Mouse (Mus musculus): ENCODE results near the gene Hoxc6.

Hoxc6 gene

DNA sequence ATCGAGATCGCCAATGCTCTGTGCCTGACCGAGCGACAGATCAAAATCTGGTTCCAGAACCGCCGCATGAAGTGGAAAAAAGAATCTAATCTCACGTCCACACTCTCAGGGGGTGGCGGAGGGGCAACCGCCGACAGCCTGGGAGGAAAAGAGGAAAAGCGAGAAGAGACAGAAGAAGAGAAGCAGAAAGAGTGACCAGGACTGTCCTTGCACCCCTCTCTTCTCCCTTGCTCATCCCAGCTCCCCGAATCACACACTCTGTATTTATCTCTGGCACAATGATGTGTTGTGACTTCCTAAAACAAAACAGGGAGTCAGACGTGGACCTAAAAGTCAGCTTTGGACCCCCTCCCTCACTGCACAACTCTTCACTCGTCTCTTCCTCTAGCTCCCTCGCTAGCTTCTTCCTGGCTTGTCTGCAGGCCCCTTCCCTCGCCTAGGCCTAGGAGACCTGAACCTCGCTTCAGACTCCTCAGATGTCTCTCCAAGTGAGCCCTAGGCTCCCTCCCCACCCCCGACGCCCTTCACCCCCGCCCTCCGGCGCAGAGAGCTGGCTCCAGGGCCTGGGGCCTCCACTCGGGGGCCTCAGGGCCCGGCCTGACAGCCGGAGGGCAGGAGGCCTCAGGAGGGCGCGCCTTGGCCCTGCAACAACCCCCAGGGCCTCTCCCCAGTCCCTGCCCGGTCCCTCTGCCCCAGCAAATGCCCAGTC lies 12.9 kb downstream of the Hoxc6 start:
- in situ Hi-C loops (cut with MboI, MseI), result no loop called here

DNA sequence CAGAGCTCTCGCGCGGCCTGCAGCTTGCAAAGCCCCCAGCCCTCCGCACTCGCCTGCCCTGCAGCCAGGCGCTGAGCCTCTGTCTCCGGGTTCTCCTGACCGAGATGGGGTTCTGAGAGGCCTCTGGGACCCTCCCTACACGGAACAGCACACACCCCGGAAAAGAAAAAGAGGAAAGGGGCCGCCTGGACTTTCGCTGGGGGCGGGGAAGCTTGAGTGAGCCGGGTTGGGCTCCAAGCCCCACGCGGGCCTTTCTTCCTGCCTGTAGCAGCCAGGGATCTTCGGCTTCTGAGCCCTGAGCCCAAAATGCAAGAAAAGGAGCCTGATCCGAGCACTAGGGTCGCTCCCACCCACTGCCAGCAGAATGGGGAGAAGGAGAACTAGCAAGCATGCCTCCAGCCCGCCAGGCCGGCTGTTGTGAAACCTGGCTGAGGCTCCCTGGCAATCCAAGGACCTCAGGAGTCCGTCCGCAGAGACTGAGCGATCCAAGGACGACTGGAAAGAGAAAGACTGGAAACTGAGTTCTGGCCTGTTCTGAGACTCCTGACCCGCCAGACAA lies 13.9 kb downstream of the Hoxc6 start:
- in situ Hi-C loops (cut with MboI, MseI), result no loop called here

DNA sequence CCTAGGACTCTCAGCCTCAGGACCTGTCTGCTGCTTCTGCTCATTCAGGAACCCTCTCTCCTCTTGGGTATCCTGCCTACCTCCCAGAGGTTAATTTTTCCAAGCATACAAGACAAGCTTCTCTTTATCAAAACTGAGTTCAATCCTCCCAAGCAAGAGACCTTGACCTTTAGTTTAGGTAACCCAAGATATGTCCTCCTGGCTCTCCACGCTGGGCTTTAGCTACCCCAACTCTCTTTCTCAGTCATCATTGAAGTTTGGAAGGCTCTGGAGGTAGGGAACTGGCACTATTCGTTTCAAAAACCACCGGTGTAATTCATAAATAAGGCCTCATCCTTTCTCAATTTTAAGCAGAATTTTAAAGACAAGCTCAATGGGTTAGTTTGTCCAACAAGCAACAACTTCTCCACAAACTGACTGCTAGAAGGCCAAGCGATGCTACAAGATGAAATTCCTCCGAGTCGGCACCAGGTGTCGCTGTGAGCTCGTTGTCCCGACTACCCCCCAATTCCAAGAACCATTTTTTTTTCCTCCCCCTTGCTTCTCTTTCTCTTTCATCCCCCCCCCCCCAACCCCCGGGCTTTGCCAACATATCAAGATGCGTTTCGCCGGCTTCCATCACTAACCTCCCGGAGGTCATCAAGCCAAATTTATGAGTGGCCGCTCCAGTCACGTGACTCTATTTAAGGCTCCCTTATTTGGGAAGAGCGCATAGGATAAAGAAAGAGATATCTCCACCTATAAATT lies 15.4 kb downstream of the Hoxc6 start:
- in situ Hi-C loops (cut with MboI, MseI), result no loop called here

DNA sequence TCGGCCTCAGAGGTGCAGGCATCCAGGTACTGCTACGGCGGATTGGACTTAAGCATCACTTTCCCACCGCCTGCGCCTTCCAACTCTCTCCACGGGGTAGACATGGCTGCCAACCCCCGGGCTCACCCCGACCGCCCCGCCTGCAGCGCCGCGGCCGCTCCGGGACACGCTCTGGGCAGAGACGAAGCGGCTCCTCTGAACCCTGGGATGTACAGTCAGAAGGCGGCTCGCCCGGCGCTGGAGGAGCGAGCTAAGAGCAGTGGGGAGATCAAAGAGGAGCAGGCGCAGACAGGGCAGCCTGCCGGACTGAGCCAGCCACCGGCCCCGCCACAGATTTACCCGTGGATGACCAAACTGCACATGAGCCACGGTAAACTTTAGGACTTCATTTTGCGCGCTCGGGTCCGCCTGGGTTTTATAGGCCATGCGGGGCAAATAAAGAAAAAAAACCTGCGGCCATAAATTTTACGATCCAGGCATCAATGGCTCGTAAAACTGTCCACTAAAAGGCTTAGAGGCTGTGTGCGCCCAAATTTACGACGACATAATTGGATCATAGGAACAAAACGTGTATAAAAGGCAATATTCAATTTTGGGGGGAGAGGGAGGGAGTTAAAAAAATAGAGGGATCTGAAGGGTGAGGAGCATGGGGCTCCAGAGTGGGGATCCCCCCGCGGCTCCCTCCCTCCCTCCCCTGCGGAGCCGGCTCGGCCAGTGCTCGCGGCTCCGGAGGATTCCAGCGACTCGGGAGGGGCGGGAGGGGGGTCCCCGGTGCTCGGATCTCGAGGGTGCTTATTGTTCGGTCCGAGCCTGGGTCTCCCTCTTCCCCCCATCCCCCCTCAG lies 16.3 kb downstream of the Hoxc6 start:
- in situ Hi-C loops (cut with MboI, MseI), result no loop called here

DNA sequence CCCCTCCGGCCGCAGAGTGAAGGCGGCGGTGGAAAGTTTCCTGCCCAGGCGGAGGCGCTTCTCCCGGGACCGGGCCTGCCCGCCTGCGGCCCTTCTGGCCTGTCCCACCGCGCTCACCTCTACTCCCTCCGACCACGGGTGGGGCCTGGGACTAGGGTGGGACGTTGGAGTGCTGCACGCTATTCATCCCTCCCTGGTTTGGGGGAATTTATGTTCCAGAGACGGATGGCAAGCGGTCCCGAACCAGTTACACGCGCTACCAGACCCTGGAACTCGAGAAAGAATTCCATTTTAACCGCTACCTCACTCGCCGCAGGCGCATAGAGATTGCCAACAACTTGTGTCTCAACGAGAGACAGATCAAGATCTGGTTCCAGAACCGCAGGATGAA lies 16.9 kb downstream of the Hoxc6 start:
- in situ Hi-C loops (cut with MboI, MseI), result no loop called here

DNA sequence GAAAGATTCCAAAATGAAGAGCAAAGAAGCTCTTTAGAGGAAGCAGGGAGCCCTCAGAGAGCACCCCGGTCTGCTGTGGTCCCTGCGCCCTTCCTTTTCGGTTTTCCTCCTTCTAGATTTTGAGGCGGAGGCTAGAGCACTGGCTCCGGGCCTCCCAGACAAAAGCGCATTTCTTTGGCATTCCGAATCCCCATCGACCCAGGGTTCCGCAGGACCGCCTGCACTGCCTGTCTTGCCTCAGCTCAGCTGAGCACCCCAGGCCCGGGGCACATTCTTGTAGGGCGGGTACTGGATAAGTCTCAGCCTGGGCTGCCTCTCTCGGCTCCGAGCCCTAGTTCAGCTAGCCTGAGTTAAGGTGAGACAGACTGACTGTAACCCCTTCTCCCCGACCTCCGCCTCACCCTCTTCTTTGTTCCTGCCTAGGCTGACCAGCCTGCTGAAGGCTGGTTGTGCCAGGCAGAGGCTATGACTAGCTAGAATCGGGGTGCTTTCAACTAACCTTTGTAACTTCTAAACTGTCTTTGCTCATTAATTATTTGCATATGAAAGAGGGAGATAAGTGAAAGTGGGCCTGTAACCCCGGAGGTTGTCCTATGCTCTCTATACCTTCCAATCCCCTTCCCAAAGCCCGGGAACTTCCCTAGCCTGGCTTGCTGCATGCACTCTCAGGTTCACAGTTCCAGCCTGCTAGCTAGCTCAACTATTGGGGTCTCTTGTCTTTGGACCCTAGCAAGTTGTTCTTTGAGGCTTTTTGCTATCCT lies 17.5 kb downstream of the Hoxc6 start:
- in situ Hi-C loops (cut with MboI, MseI), result no loop called here

DNA sequence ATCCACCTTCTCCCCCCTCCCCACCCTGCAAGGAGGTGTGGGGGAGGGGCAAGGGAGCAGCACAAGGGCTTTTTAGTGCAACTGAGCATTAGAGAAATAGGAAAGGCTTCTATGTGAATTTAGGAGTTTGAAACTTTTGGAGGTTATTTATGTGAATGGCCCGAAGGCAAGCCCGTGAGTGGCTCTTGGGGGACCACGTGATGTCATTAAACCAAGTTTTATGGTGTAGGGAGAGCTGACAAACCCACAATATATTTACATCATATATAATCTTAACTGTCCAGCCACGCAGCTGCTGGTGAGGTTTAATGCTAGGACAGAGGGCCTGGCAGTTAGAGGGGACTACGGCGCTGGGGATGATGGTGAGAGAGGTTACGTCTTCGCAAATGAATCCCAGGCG lies 20.6 kb downstream of the Hoxc6 start, which contains the start of gene Hoxc4:
Gene Hoxc4, plus strand, starts transcription at position 299 of the 400 bp plus-strand sequence.
- in situ Hi-C loops (cut with MboI, MseI), result no loop called here

DNA sequence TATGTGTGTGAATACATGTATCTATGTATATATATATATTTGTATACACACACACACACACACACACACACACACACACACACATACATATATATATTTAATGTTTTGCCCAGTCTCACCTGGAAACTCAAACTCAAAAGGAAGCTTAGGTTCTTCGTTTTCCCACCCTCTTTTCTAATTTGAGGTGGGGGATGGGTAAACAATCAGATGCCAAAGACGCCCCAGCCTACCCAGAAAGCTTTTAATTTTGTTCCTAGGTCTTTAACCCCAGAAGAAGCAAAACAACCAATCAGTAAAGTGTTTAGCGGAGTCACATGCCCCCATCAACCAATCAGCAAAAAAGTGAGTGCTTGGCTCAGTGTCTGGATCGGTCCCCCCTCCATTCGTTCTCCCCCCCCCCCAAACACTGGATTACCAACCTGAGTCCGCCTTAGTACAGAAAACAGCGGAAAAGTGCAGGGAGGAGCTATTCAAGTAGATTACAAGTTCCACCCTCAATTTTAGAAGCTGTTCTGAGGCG lies 22.9 kb downstream of the Hoxc6 start:
- in situ Hi-C loops (cut with MboI, MseI), result no loop called here

DNA sequence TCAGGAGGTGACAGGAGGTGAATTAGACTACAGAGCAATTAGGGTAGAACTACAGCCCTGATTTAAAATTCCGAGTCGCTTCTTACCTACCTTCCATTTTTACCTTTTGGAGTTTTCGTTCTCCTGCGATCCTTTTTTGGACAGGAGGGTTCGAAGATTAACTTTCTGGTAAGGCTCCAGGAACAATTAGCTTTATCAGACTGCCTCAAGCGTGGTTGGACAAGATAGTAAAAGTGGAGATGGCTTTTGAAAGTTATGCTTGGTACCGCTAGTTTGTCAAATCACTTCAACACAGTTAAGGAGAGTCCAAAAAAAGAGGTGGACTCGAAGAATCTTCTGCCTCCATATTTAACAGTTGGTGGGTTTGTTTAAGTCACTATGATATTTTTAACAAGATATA lies 23.5 kb downstream of the Hoxc6 start:
- in situ Hi-C loops (cut with MboI, MseI), result no loop called here

DNA sequence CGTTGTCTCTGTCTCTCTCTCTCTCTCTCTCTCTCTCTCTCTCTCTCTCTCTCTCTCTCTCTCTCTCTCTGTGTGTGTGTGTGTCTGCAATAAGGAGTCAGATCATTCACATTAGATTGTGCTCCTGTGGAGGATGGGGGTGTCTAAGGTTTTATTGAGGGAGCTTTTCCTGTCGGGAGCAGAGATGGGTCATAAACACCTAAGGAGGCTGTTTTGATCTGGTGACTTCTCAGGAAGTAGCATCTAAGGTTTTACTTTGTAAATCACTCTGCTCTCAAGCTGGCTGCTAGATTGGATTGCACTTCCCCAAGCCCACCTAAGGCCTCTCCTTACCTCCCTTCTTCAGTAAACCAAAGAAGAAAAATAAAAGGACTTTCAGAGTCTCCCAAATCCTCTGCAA lies 26.1 kb downstream of the Hoxc6 start:
- in situ Hi-C loops (cut with MboI, MseI), result no loop called here

DNA sequence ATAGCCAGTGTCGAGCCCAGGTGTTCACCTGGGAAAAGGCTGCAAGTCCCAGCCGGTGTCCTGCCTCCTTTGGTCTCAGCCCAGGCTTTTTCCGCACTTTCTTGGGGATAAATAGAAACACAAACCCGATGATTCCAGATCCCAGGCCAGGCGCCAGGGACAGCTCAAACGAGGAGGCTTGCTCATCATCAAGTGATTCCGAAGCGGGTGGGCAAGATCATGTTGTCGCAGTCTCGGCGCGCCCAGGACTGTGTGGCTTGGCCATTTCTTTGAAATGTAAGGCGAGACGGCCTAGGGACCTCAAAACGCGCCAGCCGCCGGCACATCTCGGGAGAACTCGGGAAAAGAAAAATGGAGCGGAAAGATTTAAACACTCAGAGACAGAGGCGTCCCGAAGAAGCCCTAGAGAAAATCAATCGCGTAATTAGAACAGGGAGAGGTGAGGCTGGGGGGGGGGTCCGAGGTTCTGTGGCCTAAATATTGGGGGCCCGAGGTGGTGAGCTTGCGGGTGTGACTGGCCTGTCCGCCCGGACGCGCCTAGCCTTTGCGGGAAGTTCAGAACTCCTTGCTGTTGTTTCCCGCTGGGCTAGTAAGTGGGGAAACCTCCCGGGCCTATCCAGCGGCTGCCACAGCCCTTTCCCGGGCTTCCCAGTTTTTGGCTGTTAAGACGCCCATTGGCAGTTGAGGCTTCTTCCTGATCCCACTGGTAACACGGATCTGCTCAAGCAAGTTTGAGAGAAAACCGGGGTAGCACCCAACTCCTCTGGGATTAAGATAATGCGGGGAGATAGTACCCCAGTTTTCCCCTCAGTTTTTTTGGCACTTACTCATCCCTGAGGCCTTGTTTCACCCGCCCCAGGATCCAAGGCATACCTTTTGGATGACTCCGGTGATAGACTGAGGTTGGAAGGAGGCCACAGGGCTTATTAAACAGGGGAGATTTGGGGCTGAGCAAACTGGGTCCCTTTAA lies 29.5 kb downstream of the Hoxc6 start:
- in situ Hi-C loops (cut with MboI, MseI), result no loop called here

DNA sequence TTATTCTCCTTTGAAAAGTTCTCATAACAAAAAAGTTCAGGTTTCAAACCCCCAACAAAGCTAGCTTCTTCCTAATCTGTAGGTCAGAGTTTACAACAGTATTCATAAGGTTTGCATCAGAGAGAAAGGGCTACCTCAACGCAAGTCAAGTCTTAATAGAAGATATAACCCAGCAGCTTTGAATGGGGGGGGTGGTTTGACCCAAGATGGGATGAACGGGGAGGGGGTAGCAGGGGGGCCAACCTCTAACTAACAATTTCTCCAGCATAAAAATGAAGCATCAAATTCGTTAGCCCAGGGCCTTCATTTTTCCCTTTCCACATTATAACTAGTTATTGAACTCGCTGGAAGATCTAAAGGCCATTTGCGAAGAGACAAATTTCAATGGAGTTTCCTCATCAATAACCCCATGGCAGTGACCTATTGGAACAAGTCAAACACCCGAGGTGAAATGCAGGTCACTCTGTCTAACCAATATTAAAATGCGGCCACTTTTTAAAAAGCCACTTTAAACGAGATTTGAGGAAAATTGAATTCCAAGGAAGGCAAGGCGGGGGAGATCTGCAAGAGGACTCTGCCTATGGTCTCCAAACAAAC lies 31.0 kb downstream of the Hoxc6 start:
- in situ Hi-C loops (cut with MboI, MseI), result no loop called here

DNA sequence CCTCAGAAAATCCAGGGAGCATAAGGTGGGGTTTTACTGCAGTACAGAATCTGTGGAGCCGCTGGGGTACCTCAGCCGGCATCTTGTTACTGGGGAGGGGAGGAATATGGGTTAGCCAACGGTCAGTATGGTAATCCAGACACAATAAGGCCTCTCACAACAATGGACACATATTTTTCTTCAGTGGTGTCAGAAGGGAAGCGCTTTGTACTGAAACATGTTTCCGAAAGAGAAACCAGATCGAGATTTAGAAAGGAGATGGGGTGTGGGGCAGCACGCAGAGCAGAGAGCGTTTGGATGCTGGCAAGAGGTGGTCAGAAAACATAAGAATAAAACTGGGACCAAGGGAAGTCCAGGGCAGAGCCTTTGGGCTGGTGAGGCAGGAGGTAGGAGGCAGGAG lies 32.1 kb downstream of the Hoxc6 start:
- in situ Hi-C loops (cut with MboI, MseI), result no loop called here

DNA sequence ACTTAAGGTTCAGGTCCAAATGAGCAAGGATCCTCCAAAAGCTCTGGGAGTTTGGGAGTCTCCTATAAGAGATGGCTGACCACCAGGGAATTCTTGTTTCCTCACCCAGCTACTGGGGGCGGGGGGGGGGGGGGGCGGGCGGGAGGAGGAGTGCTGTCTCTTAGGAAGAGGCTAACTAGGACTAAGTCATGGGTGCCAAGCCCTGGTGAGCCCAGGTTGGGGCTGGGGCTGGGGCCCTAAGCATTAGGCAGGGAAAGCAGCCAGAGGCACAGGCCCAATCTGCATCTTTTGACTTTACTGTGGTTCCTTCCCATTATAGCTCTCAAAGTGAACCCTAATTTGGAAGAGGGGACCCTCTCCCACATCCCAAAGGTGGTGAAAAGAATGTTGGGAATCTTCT lies 34.1 kb downstream of the Hoxc6 start:
- in situ Hi-C loops (cut with MboI, MseI), result no loop called here

DNA sequence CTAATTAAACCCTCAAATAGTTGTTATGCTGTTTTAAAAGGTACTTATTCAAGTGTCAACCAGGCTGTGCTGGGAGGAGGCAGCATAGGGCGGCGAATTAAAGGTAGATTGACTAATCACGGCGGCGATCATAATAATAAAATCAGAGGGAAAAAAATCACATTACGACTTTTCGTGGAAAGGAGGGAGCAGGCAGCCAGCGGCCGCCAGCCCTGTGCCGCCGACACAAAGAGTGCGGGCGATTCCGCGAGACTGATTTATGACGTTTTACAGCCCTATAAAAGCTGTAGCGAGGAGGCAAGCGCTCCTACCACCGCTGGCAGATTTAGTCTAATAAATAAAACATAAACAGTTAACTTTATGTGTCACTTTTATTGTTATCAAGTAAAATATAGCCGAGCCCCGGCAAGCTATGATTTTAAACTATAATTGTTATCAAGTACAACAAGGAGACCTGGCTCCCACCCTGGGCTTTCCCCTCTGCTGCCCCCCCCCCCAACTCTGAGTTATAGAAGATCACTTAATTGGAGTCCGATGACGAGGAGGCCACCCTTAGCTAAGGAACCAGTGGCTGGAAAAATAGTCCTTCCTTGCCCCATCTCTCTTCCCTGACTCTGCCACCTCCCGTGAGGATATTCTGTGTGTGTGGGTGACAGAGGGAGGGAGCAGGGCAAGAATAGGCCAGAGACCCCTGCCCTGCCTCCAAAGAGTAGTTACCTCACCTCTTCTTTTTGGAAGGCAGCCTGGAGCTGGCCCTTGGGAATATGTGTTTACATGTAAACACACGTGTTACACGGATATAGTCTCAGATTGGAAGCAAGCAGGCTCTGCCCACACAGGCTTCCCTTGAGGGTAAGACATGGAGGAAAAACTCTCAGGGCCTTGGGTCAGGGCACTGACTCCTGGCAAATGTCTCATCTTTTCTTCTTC lies 34.9 kb downstream of the Hoxc6 start:
- in situ Hi-C loops (cut with MboI, MseI), result no loop called here

DNA sequence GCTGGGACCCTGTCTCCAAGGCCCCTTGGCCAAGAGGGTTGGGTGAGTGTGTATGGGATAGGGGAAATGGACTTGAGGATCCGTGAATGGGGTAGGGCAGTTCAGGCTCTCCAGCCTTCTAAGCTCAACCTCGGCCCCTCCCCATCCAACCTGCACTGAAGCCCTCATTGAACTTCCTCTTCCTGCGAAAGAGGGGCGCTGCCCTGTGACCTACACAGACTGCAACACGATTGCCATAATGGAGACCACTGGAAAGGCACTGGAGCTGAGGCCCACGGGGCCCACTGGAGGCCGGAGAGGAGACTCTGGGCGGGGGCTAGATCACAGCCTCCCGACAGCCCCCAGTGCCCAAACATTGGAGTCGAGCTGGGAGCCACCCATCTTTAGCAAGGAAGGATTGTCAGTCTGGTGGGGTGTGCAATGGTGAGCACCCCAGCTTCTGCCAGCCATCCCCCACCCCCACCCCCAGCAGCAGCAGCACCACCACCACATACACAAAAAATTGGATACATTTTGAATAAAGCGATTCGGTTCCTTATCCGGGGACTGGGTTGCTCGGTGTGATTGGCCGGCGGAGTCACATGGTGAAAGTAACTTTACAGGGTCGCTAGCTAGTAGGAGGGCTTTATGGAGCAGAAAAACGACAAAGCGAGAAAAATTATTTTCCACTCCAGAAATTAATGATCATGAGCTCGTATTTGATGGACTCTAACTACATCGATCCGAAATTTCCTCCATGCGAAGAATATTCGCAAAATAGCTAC lies 36.2 kb downstream of the Hoxc6 start:
- in situ Hi-C loops (cut with MboI, MseI), result no loop called here

DNA sequence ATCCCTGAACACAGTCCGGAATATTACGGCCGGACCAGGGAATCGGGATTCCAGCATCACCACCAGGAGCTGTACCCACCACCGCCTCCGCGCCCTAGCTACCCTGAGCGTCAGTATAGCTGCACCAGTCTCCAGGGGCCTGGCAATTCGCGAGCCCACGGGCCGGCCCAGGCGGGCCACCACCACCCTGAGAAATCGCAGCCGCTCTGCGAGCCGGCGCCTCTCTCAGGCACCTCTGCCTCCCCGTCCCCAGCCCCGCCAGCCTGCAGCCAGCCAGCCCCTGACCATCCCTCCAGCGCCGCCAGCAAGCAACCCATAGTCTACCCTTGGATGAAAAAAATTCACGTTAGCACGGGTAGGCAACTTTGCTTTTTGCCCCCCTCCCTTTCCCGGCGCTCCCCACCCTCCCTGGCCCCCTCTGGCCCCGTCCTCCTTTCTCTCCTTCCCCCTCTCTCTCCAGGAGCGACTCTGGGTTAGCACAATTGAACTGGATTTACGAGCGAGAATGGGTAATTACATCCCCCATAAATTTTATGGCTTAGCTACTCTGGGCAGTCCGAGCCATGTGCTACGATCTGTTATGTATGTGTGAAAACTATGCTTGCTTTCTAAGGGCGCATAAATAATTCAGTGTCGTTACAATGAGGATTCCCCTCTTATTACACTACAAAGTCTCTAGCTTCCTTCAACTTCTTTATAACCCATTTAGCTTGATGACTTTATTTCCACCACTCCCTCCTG lies 36.9 kb downstream of the Hoxc6 start:
- in situ Hi-C loops (cut with MboI, MseI), result no loop called here
